Mouse (Mus musculus) right cerebral cortex, postnatal 36 days (tissue): ENCODE data around the gene Reep3.

Source experiments
- DNase-seq, 2 experiments: peaks; one replicate each; pipeline ENCODE4 v3.0.0; 2022; ENCODE audit warnings: low spot score in 2 of 2, mixed read lengths in 1 of 2

Reep3 gene

DNA sequence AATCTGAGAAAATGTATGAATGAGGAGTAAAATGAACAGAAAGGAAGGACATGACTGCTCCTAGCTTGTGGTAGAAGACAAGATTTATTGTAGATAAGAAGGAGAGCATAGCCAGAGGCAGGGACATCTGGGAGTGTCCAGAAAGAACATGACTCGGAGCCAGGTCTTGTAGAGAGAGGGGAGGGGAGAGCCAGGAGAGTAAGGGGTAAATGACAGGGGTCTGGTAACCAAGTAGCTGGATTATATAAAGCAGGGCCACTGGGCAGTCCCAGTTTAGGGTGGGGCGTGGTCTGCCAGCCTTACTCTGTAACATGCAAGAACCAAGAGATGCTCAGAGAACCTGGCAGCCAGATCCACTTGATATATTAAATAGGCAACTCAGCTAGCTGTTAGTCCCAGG, 123.5 kb downstream of the Reep3 start:
- DNase-seq: no peak

DNA sequence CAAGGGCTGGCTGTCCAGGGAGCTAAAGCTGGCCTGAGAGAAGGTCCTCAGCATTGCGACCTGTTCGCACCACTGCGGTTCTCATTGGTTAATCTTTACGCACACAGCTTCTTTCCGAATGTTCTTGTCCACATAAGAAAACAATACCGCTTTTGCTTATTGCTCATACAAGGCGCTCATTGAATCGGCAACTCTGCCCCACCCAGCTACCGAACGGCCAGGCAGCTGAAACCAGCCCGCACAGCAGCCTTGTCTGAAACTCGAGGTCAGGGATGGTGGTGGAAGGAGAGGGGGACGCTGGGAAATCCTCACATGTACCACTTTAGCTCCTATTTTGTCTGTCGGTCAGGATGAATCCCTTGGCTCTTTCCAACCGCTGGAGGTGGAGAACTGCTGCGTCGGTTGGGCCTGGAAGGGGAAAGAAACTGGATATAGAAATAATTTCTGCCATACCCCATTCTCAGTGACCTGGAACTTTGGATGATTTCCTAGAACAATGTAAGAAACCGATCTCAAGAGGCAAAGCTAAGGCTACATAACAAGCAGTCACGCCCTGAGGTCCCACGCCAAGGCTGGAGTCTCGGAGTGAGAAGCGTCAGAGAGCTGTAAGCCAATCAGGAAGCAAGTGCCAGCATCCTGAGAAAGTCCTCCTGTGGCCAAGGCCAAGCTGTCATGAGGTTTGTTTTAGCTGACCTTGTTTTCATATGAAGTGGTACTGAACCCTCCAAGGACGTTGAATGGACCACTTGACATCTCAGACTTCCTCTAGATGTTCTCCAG, 126.2 kb downstream of the Reep3 start:
- DNase-seq: no peak

DNA sequence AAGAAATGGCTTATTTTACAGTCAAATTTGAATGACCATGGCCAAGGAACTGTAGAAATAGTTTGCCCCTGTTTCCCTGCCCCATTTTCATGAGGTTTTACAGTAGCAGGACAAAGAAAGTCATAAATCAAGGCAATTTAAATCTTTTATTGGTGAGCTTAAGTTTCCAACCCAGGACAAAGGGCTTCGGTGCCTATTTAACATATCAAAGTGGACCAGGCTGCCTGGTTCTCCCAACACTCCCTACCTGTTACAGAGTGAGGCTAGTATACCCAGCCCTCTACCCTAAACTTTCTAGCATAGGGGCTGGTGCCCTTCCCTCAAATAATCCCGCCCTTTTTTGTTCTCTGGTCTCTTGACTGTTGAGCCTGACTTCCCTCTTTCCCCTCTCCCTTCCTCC, 127.2 kb downstream of the Reep3 start:
- no peak for DNase-seq

DNA sequence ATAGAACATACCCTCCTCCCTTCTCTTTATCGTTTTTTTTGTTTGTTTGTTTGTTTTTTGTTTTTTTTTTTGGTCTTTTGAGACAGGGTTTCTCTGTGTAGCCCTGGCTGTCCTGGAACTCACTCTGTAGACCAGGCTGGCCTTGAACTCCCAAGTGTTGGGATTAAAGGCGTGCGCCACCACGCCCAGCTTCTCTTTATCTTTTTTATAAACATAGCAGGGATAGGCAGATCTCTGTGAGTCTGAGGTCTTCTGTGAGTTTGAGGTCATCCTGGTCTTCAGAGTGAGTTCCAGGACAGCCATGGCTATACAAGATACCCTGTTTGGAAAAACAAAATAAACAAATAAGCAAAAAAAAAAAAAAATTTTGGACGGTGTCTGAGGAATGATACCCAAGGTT, 127.7 kb downstream of the Reep3 start:
- no peak for DNase-seq

DNA sequence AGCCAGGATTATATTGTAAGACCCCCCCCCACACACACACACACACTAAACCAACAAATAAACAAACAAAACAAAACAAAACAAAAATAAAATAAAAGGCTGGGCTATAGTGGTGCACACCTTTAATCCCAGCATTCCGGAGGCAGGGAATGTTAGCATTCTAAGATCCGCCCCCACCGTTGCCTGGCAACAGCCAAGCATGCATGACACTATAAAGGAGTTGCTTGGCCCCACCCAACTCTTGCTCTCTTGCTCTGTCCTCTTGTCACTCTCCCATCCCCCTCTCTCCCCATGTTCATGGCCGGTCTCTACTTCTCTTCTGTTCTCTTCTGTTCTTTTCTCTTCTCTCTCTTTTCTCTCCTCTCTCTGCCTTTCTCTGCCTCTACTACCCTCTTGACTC, 128.2 kb downstream of the Reep3 start:
- no peak for DNase-seq

DNA sequence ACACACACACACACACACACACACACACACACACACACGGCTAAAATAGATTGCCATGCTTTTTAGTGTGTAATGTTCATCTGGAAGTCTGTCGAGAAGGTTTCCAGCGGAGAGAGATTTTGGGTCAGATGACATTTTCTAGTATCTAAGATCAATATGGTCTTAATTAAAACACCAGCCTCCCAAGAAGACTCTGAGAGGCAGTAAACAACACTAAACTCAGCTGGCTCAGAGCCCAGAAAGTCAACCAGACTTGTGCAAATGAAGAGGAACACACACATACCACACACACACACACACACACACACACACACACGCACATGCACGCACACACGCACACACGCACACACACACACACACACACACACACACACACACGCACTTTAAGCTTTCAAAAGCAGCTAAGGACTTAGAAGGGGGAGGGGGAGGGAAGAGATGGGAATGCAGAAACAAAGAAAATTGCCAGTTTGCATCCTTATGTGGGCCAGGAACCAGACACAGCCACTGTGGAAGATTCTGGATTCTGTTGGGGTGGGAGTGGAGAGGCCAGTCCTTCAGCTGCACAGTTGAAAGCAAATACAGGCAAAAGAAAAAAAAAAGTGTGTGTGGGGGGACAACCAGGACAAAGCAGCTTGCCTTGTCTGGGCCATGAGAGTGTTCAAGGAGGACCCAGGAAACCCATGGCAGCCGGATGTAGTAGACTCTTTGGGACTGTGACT, 130.2 kb downstream of the Reep3 start:
- no peak for DNase-seq

DNA sequence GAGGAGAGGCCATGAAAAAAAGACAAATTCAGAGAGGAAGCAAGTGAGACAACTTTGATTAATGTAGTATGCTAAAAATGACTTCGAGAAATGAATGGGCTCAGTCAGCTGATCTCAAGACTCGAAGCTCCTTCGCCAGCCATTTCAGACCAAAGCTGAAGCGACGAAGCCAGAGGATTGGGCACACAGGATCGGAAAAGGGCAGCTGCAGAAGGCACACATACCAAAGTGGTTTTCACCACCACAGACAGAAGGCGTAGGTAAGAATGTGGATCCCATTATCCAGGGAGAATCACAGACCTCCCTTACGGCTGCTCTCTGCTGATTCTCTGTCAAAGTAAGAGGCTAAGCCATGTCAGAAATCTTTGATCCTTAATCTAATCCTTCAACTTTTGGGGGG, 136.6 kb downstream of the Reep3 start:
- no peak for DNase-seq
